Mouse (Mus musculus): Measurements from ENCODE around the gene Alx3. TPM values are rescaled to one million over a fixed set of nuclear protein-coding genes. Genes with fewer than 3 reads are reported as not detected.

Gene Alx3
- polyA plus RNA-seq, 1 experiment from 2014 or later = not detected

- Histone ChIP-seq H3K9me3 (ENCODE audit: low read length) (no peaks in the 10 kb centered on the region), H3K4me1 (ENCODE audit: insufficient read depth) (no peaks in the 10 kb centered on the region), H3K4me2 (ENCODE audit: low read depth, low read length) (no peak overlapping the region), H3K4me3 (ENCODE audit: low read depth, low read length) (no peak overlapping the region), H3K9ac (replicated peaks) (no peak overlapping the region; the same call in 1 of the 2 replicates), H3K27me3 (ENCODE audit: insufficient read depth, low read length) (no peaks in the 10 kb centered on the region), H3K36me3 (replicated peaks; ENCODE audit: insufficient read depth, low read length) (peaks cover 90% of the 10 kb centered on the region), H3K27ac (ENCODE audit: low read depth) (no peak overlapping the region)
- no peak for DNase-seq
- 83% methylated on average over 3 of the region's 3 CpGs for WGBS (ENCODE audit: insufficient replicate concordance)
- ATAC-seq = no peak
- TF ChIP-seq EP300 (IDR thresholded peaks at IDR 0.05; ENCODE audit: low read depth) = no peak
- no peak for TF ChIP-seq CTCF (IDR thresholded peaks at IDR 0.05; ENCODE audit: low read depth)
These were observed 23.0 kb downstream of the Alx3 start for GRCm38 (mm10) chr3:107617800-107618199.

DNA sequence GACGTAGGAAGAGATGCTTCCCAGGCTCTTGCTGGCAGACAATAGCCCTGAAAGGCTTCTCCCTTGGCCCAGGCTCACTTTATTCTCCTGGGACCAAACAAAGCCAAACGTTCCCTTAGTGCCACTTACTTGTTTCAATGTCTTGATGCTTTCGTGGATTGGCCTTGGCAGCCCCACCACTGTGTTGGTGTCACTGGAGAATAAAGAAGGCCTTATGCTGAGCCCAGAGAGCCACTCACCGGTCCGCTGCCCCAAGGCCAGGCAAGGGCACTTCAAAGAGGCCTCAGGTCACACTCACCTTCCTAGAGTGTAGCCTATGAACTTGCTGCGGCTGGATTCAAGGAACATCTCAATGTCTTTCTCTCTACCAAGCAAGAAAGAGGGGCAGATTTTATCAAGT is 25.1 kb downstream of the Alx3 start:
- no peaks in the 10 kb centered on the region for H3K4me1 ChIP-seq (ENCODE audit: insufficient read depth)
- H3K27ac ChIP-seq (ENCODE audit: low read depth) = no peak overlapping the region
- H3K27me3 ChIP-seq (ENCODE audit: insufficient read depth, low read length) = no peaks in the 10 kb centered on the region
- no peaks in the 10 kb centered on the region for H3K9me3 ChIP-seq (ENCODE audit: low read length)
- WGBS (ENCODE audit: insufficient replicate concordance) = 86% methylated on average over 6 of the region's 6 CpGs
- DNase-seq (no peak), ATAC-seq (no peak)
- no peak for TF ChIP-seq EP300 (IDR thresholded peaks at IDR 0.05; ENCODE audit: low read depth)
- TF ChIP-seq CTCF (IDR thresholded peaks at IDR 0.05; ENCODE audit: low read depth) = no peak
- H3K9ac ChIP-seq (replicated peaks) = no peak overlapping the region
- peaks cover 84% of the 10 kb centered on the region for H3K36me3 ChIP-seq (replicated peaks; ENCODE audit: insufficient read depth, low read length)
- H3K4me2 ChIP-seq (ENCODE audit: low read depth, low read length) = no peak overlapping the region
- no peak overlapping the region for H3K4me3 ChIP-seq (ENCODE audit: low read depth, low read length)

DNA sequence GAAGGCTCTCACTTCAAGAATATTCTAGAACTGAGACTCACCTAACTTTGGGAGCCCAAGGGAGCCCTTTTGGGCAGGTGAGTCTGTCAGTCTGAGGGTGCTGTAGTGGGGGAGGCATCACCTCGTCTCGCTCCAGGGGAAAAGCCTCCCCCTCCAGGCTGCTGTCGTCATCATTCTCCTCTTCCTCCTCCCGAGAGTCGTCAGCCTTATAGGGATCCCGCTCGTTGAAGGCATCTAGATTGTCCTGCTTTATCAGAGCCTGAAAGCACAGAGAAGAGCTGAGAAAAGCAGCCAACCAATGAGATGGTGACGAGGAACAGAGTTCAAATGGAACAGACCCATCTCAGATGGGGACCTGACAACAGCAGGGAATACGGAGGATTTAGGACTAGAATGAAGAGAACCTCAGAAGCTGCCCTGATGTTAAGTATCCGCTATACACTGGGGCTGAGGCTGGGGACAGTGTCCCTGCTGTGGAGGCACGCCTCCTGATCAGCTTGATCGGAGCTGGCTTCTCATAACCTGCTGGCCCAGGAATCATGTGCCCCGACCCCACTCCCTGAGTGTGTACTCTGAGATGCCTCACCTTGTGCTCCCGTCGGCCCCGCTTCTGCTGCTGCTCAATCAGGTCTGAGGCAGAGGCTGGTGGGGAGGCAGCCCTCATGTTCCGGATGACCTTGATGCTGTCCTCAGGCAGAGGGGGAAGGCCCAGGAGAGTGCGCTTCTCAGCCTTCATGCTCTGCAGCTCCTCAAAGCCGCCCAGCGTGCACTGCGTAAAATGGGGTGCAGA is 26.6 kb downstream of the Alx3 start:
- H3K4me2 ChIP-seq (ENCODE audit: low read depth, low read length) = no peak overlapping the region
- no peaks in the 10 kb centered on the region for H3K9me3 ChIP-seq (ENCODE audit: low read length)
- no peak for TF ChIP-seq CTCF (IDR thresholded peaks at IDR 0.05; ENCODE audit: low read depth)
- no peak for TF ChIP-seq EP300 (IDR thresholded peaks at IDR 0.05; ENCODE audit: low read depth)
- no peak for ATAC-seq
- 86% methylated on average over 21 of the region's 21 CpGs for WGBS (ENCODE audit: insufficient replicate concordance)
- H3K9ac ChIP-seq (replicated peaks) = no peak overlapping the region
- H3K4me1 ChIP-seq (ENCODE audit: insufficient read depth) = no peaks in the 10 kb centered on the region
- no peak for DNase-seq
- no peaks in the 10 kb centered on the region for H3K27me3 ChIP-seq (ENCODE audit: insufficient read depth, low read length)
- H3K36me3 ChIP-seq (replicated peaks; ENCODE audit: insufficient read depth, low read length) = peaks cover 85% of the 10 kb centered on the region
- H3K4me3 ChIP-seq (ENCODE audit: low read depth, low read length) = no peak overlapping the region
- no peak overlapping the region for H3K27ac ChIP-seq (ENCODE audit: low read depth)

DNA sequence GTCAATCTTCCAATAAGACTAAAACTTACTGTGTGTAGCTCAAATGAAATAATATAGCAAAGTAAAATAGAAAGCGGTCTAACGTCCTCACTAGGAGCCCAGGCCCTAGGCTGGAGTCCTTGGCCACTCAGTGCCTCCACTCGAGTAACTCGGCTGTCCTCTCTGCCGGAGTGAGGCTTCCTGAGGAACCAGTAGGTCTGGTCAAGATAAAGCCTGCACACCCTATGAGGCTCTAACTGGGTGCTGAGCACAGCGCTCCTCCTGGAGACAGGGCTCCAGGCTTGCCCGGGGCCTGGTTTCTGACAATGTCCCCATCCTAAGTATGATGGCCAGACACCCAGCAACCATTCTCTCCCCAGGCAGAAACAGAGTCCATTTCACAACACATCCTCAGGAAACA is 27.7 kb downstream of the Alx3 start:
- Histone ChIP-seq H3K36me3 (replicated peaks; ENCODE audit: insufficient read depth, low read length) (peaks cover 87% of the 10 kb centered on the region), H3K9me3 (ENCODE audit: low read length) (no peaks in the 10 kb centered on the region)
- no peak for TF ChIP-seq CTCF (IDR thresholded peaks at IDR 0.05; ENCODE audit: low read depth)
- TF ChIP-seq EP300 (IDR thresholded peaks at IDR 0.05; ENCODE audit: low read depth) = no peak

DNA sequence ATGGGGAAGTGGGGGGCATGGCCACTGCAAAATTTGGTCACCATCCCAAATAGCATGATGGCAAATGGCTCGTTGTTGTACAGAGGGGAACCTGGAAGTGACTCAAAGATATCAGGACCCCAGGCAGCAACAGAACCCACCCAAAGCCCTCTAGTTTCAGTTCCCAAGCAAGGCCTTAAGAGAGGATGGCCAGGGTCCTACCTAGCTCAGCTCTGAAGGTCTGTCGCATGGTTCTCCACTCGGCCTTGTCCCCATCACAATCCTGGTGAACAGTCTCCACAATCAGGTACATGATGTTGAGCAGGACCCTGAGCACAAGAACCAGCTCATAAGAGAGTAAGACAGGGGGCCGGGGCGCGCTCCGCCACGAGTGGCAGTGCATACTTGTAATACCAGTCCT is 29.6 kb downstream of the Alx3 start:
- no peaks in the 10 kb centered on the region for H3K4me1 ChIP-seq (ENCODE audit: insufficient read depth)
- no peak for TF ChIP-seq CTCF (IDR thresholded peaks at IDR 0.05; ENCODE audit: low read depth)
- no peak for TF ChIP-seq EP300 (IDR thresholded peaks at IDR 0.05; ENCODE audit: low read depth)
- ATAC-seq (no peak), DNase-seq (no peak)
- no peaks in the 10 kb centered on the region for H3K27me3 ChIP-seq (ENCODE audit: insufficient read depth, low read length)
- H3K9me3 ChIP-seq (ENCODE audit: low read length) = no peaks in the 10 kb centered on the region
- no peak overlapping the region for H3K4me3 ChIP-seq (ENCODE audit: low read depth, low read length)
- H3K9ac ChIP-seq (replicated peaks) = no peak overlapping the region
- no peak overlapping the region for H3K4me2 ChIP-seq (ENCODE audit: low read depth, low read length)
- peaks cover 77% of the 10 kb centered on the region for H3K36me3 ChIP-seq (replicated peaks; ENCODE audit: insufficient read depth, low read length)
- no peak overlapping the region for H3K27ac ChIP-seq (ENCODE audit: low read depth)
- 86% methylated on average over 8 of the region's 8 CpGs for WGBS (ENCODE audit: insufficient replicate concordance)

More for the DNA sequence above, 27.7 kb downstream of the Alx3 start:
- 86% methylated on average over 7 of the region's 7 CpGs for WGBS (ENCODE audit: insufficient replicate concordance)
- H3K4me3 ChIP-seq (ENCODE audit: low read depth, low read length) = no peak overlapping the region
- DNase-seq (no peak), ATAC-seq (no peak)
- H3K27ac ChIP-seq (ENCODE audit: low read depth) = no peak overlapping the region
- H3K4me1 ChIP-seq (ENCODE audit: insufficient read depth) = no peaks in the 10 kb centered on the region
- H3K4me2 ChIP-seq (ENCODE audit: low read depth, low read length) = no peak overlapping the region
- no peak overlapping the region for H3K9ac ChIP-seq (replicated peaks)
- no peaks in the 10 kb centered on the region for H3K27me3 ChIP-seq (ENCODE audit: insufficient read depth, low read length)

GRCm38 (mm10) chr3:107625536-107625935 is 30.7 kb downstream of the Alx3 start:
- no peak overlapping the region for H3K9ac ChIP-seq (replicated peaks)
- no peaks in the 10 kb centered on the region for H3K9me3 ChIP-seq (ENCODE audit: low read length)
- peaks cover 5% of the 10 kb centered on the region for H3K4me1 ChIP-seq (ENCODE audit: insufficient read depth)
- no peak for ATAC-seq
- H3K36me3 ChIP-seq (replicated peaks; ENCODE audit: insufficient read depth, low read length) = peaks cover 69% of the 10 kb centered on the region
- H3K27me3 ChIP-seq (ENCODE audit: insufficient read depth, low read length) = no peaks in the 10 kb centered on the region
- no peak overlapping the region for H3K27ac ChIP-seq (ENCODE audit: low read depth)
- H3K4me2 ChIP-seq (ENCODE audit: low read depth, low read length) = no peak overlapping the region
- TF ChIP-seq EP300 (IDR thresholded peaks at IDR 0.05; ENCODE audit: low read depth) (no peak), CTCF (IDR thresholded peaks at IDR 0.05; ENCODE audit: low read depth) (no peak)
- H3K4me3 ChIP-seq (ENCODE audit: low read depth, low read length) = no peak overlapping the region
- WGBS (ENCODE audit: insufficient replicate concordance) = 81% methylated on average over 8 of the region's 8 CpGs
- DNase-seq = no peak
